Mouse (Mus musculus) hindbrain, embryonic 16.5 days (tissue): ENCODE measurements around the gene Kmt2b. TPM values are rescaled to one million over a fixed set of nuclear protein-coding genes. Genes with fewer than 3 reads are reported as not detected.

Experiments
- ATAC-seq: fragments of 200-750 bp; cut with Nextera tagmentation; 2 replicates; pipeline ENCODE4 v1.8.0; 2017; ENCODE audit warnings: moderate TSS enrichment, moderate library complexity
- H3K27ac ChIP-seq: fragments of 300-500 bp; sonication (generic); 2 replicates; pipeline ENCODE4 v1.5.1; 2014; ENCODE audit warnings: low read depth, mild to moderate bottlenecking, control low read depth, low read length, moderate library complexity
- H3K27me3 ChIP-seq: fragments of 300-500 bp; sonication (generic); replicated peaks from 2 replicates; pipeline ENCODE4 v1.6.1; 2014; ENCODE audit warnings: low read length; ENCODE audit not compliant: control insufficient read depth, insufficient read depth
- H3K36me3 ChIP-seq: fragments of 300-500 bp; sonication (generic); 2 replicates; pipeline ENCODE4 v1.6.1; 2014; ENCODE audit warnings: mild to moderate bottlenecking, low read length, moderate library complexity, mixed read lengths; ENCODE audit not compliant: control insufficient read depth, insufficient read depth
- H3K4me1 ChIP-seq: fragments of 300-500 bp; sonication (generic); 2 replicates; pipeline ENCODE4 v1.6.1; 2014; ENCODE audit warnings: low read depth, low read length; ENCODE audit not compliant: control insufficient read depth, insufficient read depth
- H3K4me2 ChIP-seq: fragments of 300-500 bp; sonication (generic); 2 replicates; pipeline ENCODE4 v1.6.1; 2014; ENCODE audit warnings: mild to moderate bottlenecking, low read length, control low read depth, moderate library complexity
- H3K4me3 ChIP-seq: fragments of 300-500 bp; sonication (generic); 2 replicates; pipeline ENCODE4 v1.5.1; 2014; ENCODE audit warnings: mild to moderate bottlenecking, low read length, control low read depth, moderate library complexity
- H3K9ac ChIP-seq: fragments of 300-500 bp; sonication (generic); 2 replicates; pipeline ENCODE4 v1.6.1; 2014; ENCODE audit warnings: low read depth, mild to moderate bottlenecking, control low read depth, low read length, moderate library complexity
- H3K9me3 ChIP-seq: fragments of 300-500 bp; sonication (generic); 2 replicates; pipeline ENCODE4 v1.6.1; 2014; ENCODE audit warnings: mild to moderate bottlenecking, low read length, moderate library complexity; ENCODE audit not compliant: control insufficient read depth
- WGBS: fragments of 180-500 bp; shearing (Covaris S2); extraction: QIAGEN DNeasy Blood & Tissue Kit; methylation state at CpG from one replicate; pipeline ENCODE4 v1.1.7; 2014; 5-methylcytosine and 5-hydroxymethylcytosine counted together
- polyA plus RNA-seq: library from polyadenylated mRNA; unstranded; fragments of >200 nt; fragmentation: Nextera tagmentation; extraction: Ambion mirVana; gene quantifications from 2 replicates; pipeline ENCODE4 v1.2.1, GENCODE M21; 2015

Gene Kmt2b
- polyA plus RNA-seq, 1 experiment from 2014 or later: 8.1 TPM

- WGBS: 71% methylated on average over 10 of the region's 10 CpGs
- Histone ChIP-seq H3K4me2 (no peak overlapping the region), H3K27me3 (no peaks in the 10 kb centered on the region), H3K4me1 (peaks cover 6% of the 10 kb centered on the region), H3K4me3 (no peak overlapping the region), H3K27ac (no peak overlapping the region), H3K36me3 (no peaks in the 10 kb centered on the region), H3K9me3 (no peaks in the 10 kb centered on the region), H3K9ac (no peak overlapping the region)
- ATAC-seq: no peak
Measured at GRCm38 (mm10) chr7:30593579-30594509, 5.3 kb upstream of the Kmt2b start.

- no peaks in the 10 kb centered on the region for H3K9me3 ChIP-seq
Measured at GRCm38 (mm10) chr7:30592772-30593423, 4.4 kb upstream of the Kmt2b start.

DNA sequence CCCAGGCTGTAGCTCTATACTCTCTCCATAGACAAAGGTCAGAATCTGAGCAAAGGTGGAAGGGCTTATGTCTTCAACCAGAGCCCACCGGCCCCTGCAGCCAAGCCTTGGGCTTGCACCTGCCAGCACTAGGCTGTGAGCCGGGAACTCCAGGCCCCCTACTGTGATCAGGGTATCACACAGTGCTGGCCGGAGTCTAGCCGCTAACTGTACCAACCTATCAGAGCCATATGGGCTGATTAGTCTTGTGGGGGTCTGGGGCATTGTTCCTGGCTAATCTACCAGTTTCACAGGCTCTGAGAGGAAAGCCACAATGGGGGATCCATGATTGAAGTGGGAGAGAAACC, 3.1 kb upstream of the Kmt2b start:
- Histone ChIP-seq H3K4me2 (no peak overlapping the region), H3K27me3 (no peaks in the 10 kb centered on the region), H3K4me1 (peaks cover 16% of the 10 kb centered on the region), H3K36me3 (no peaks in the 10 kb centered on the region; the same call in 1 of the 2 replicates), H3K4me3 (no peak overlapping the region), H3K9me3 (no peaks in the 10 kb centered on the region), H3K9ac (no peak overlapping the region), H3K27ac (no peak overlapping the region)
- no peak for ATAC-seq
- WGBS: 27% methylated on average over 4 of the region's 4 CpGs

More at GRCm38 (mm10) chr7:30592772-30593423, 4.4 kb upstream of the Kmt2b start:
- H3K4me2 ChIP-seq: no peak overlapping the region
- H3K27ac ChIP-seq: no peak overlapping the region
- H3K27me3 ChIP-seq: no peaks in the 10 kb centered on the region
- H3K4me1 ChIP-seq: peaks cover 6% of the 10 kb centered on the region
- no peak for ATAC-seq
- H3K9ac ChIP-seq: no peak overlapping the region
- H3K36me3 ChIP-seq: no peaks in the 10 kb centered on the region
- WGBS: 59% methylated on average over 4 of the region's 5 CpGs
- no peak overlapping the region for H3K4me3 ChIP-seq

DNA sequence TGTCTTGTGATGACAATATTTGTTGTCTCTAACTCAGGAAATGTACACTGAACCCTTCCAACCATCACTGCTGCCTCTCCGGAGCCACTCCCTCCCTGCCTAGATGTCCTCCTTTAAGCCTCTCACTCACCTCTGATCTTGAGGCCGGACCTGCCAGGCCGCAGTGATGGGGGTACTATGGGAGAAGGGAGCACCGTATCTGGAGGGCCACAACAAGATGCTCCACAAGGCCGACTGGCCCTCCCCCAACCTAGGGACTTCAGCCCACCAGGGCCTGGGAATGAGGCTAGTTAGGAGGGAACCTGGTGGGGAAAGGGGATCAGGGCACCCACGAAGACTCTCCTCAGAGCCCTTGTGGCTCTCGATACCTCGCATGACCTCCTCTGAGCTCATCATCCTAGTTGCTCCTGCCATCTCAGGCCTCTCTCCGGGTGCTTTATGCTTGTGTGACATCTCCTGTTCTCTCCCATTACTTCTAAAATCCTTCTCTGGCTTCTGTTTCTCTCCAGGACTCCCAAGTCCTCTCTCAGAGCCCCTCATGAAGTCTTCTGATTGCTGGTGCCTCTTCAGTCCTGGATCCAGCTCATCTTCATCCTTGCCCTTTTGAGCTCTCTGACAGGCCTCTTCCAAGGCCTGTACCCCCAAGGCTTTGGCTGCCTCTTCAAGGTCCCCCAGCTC, 2.5 kb upstream of the Kmt2b start:
- H3K27ac ChIP-seq: no peak overlapping the region
- peaks cover 3% of the 10 kb centered on the region; the same call in 1 of the 2 replicates for H3K36me3 ChIP-seq
- 82% methylated on average over 9 of the region's 9 CpGs for WGBS
- H3K9ac ChIP-seq: no peak overlapping the region
- ATAC-seq: no peak
- H3K4me2 ChIP-seq: no peak overlapping the region
- peaks cover 19% of the 10 kb centered on the region for H3K4me1 ChIP-seq
- no peaks in the 10 kb centered on the region for H3K27me3 ChIP-seq
- no peak overlapping the region for H3K4me3 ChIP-seq
- no peaks in the 10 kb centered on the region for H3K9me3 ChIP-seq

DNA sequence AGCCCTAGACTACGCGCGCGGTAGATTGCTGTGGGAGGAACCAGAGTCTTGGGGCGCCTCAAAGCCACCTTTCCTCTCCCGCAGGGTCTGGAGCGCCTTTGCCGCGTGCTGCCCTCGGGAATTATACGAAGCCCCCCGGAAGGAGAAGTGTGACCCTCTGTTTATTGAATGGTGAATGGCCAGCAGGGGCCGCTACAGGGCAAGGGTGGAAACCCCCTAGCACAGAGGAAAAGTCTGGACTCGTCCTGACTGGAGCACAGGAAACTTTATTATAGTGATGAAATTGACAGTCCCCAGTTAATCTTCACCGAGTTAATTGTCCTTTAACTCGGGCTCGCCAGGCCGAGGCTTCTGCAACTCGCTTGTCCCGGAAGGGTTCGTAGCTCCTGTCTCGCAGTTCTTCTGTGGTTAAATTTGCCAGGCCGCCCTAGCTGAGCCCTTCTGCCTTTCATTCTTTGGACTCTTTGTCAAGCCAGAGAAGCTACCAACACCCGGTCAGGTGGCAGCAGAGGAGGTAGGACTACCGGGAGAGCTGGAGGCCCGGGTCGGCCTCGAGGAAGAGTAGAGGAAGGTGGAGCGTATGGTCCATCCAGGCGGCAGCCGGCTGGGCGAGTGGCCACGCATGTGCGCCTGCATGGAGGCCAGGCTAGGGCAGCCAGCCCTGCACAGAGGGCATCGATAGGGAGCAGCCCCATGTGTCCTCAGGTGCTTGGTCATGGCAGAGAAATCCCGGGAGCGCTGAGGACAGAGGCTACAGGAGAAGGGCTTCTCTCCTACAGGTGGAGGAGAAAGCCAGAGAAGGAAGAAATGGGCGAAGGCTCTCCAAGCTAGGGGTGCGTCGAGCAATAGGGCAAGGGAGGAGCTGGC, 1.1 kb upstream of the Kmt2b start:
- Histone ChIP-seq H3K27me3 (no peaks in the 10 kb centered on the region), H3K4me3 (peak overlapping the region; percentile 97), H3K27ac (peak overlapping the region; percentile 93), H3K9me3 (no peaks in the 10 kb centered on the region), H3K9ac (peak overlapping the region; percentile 100), H3K4me1 (peaks cover 19% of the 10 kb centered on the region), H3K36me3 (peaks cover 15% of the 10 kb centered on the region), H3K4me2 (peak overlapping the region; percentile 84)
- 27% methylated on average over 40 of the region's 40 CpGs for WGBS
- ATAC-seq: peak; percentile 62

GRCm38 (mm10) chr7:30587842-30588667, 471 bp downstream of the Kmt2b start:
- Histone ChIP-seq H3K36me3 (peaks cover 26% of the 10 kb centered on the region), H3K4me2 (peak overlapping the region; percentile 83), H3K4me1 (peaks cover 19% of the 10 kb centered on the region), H3K4me3 (peak overlapping the region; percentile 97), H3K9ac (peak overlapping the region; percentile 100), H3K9me3 (no peaks in the 10 kb centered on the region), H3K27ac (peak overlapping the region; percentile 93), H3K27me3 (no peaks in the 10 kb centered on the region)
- peak; percentile 25 for ATAC-seq
- 0% methylated on average over 56 of the region's 67 CpGs for WGBS

GRCm38 (mm10) chr7:30586455-30587020, 2.0 kb downstream of the Kmt2b start:
- peaks cover 40% of the 10 kb centered on the region for H3K36me3 ChIP-seq
- 88% methylated on average over 28 of the region's 28 CpGs for WGBS
- H3K27me3 ChIP-seq: no peaks in the 10 kb centered on the region

More at GRCm38 (mm10) chr7:30586455-30587020, 2.0 kb downstream of the Kmt2b start:
- H3K4me1 ChIP-seq: peaks cover 19% of the 10 kb centered on the region
- H3K4me2 ChIP-seq: peak overlapping the region; percentile 83; the same call in 1 of the 2 replicates
- peak overlapping the region; percentile 27; the same call in 1 of the 2 replicates for H3K9ac ChIP-seq
- no peaks in the 10 kb centered on the region for H3K9me3 ChIP-seq
- peak overlapping the region; percentile 7; the same call in 1 of the 2 replicates for H3K27ac ChIP-seq
- ATAC-seq: no peak
- no peak overlapping the region for H3K4me3 ChIP-seq
